Mouse (Mus musculus) hindlimb bud, embryonic 11.5 days (tissue): ENCODE data around the gene Nme4.
"Not testable (repeated sequence)": the region's sequence is repeated elsewhere in the genome, so short reads cannot be mapped to it uniquely, and the experiment has no call there.

Experiments
- DNase-seq: peaks from one replicate; pipeline ENCODE4 v3.0.0-alpha.2; 2012; ENCODE audit warnings: low read depth, low spot score; ENCODE audit errors: extremely low spot score

The Nme4 gene

DNA sequence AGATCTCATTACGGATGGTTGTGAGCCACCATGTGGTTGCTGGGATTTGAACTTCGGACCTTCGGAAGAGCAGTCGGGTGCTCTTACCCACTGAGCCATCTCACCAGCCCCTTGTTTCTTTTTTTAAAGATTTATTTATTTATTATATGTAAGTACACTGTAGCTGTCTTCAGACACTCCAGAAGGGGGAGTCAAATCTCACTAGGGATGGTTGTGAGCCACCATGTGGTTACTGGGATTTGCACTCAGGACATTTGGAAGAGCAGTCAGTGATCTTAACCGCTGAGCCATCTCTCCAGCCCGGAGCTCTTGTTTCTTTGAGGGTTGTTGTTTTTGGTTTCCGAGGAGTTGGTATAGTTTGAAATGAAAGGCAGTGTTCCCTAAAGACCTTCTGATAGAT, 19.1 kb upstream of the Nme4 start:
- not testable (repeated sequence) for DNase-seq

DNA sequence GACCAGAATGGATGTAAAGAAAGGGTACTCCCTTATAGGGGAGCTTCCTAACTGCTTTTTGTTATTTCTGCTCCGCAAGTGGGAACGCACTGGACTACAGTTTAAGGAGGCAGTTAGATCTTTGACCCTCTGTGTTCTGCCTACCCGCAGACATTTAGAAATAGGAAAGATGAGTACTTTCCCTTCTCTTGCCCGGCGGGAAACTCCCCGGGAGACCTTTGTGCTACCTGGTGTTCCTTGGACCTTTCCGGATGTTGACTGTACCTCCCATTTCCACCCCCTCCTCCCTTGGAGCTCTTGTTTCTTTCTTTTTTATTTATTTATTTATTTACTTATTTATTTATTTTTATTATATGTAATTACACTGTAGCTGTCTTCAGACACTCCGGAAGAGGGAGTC, 18.7 kb upstream of the Nme4 start:
- DNase-seq = no peak

- no peak for DNase-seq
Observed at GRCm38 (mm10) chr17:26113181-26113948, 18.0 kb upstream of the Nme4 start, which contains the start of gene Tmem8. Gene Tmem8 (plus strand): TSS chr17:26113299.

GRCm38 (mm10) chr17:26112751-26113150, 17.3 kb upstream of the Nme4 start:
- DNase-seq = no peak

GRCm38 (mm10) chr17:26111722-26112121, 16.3 kb upstream of the Nme4 start:
- DNase-seq = no peak

- DNase-seq = no peak
Observed at GRCm38 (mm10) chr17:26111024-26111423, 15.6 kb upstream of the Nme4 start.

DNA sequence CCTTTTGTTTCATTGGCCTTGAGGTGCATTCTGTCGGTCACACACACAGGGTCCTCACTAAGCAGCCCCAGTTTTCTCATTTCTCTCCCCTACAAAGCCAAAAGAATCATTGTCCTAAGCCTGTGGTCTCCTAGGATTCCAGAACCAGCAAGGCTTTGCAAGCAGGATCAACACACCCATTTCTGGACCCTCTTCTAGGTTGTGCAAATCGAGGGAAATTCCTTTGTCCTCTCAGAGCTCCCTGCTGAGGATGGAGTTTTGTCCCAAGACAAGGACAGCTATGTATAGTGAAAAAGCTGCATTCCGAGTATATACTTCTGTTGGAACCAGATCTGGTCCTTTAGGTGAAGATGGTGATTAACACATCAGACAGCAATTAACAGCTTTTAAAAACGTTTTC, 14.8 kb upstream of the Nme4 start:
- no peak for DNase-seq

- DNase-seq = no peak
Observed at GRCm38 (mm10) chr17:26105619-26106018, 10.2 kb upstream of the Nme4 start.

DNA sequence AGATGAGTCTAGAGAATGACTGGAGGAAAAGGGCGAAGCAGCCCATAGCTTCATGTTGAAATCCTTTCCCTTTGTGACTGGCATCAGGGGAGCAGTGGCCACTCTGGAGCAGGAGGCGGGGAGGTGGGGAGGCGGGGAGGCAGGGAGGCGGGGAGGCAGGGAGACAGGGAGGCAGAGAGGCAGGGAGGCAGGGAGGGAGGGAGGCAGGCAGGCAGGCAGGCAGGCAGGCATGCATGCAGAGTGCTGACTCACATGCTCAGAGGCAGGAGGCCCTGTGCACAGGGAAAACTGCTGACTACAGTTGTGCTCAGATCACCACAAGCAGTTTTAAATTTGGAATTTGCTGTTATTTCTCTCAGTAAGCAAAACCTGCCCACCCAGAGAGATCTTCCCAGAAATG, 6.1 kb upstream of the Nme4 start:
- DNase-seq = no peak

DNA sequence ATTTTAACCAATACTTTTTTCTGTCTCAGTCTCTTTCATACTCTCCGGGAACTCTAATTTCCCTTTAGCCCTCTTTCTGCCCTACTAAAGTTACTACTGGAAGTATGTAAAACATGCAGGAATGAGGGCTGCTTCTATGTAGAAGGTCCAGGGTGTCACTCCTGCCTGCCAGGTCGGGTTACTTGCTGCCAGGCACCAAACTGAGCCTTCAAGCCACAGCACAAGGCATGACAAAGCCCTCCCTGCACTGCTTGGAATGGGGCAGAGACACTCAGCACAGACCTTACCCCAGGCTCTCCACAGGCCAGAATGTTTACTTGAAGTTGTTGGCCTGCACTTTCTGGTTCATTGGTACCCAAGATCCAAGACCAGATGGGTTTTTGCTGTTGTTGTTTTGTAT, 4.8 kb upstream of the Nme4 start:
- DNase-seq = no peak

DNA sequence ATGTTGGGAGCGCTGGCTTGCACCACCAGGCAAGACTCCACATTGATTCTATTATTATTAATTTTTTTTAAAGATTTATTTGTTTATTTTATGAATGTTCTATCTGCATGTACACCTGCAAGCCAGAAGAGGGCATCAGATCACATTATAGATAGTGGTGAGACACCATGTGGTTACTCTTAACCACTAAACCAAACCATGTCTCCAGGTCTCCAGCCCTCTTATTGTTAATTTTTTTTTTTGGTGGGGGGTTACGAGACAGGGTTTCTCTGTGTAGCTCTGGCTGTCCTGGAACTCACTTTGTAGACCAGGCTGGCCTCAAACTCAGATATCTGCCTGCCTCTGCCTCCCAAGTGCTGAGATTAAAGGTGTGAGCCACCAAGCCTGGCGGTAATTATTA, 3.9 kb upstream of the Nme4 start:
- not testable (repeated sequence) for DNase-seq

DNA sequence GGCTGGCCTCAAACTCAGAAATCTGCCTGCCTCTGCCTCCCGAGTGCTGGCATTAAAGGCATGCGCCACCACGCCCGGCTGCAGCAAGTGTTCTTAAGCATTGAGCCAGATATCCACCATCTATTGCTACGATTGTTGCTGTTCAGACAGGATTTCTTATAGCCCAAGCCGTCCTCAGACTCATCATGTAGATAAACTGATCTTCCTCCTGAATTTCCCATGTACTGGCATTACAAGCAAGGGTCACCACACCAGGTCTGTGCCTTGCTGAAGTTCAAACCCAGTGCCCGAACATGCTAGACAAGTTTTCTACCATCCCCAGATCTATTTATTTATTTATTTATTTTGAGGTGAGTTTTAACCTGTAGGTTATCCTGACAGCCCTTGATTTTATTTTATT, 3.1 kb upstream of the Nme4 start:
- DNase-seq = no peak

GRCm38 (mm10) chr17:26094531-26095110, 781 bp downstream of the Nme4 start:
- no peak for DNase-seq

DNA sequence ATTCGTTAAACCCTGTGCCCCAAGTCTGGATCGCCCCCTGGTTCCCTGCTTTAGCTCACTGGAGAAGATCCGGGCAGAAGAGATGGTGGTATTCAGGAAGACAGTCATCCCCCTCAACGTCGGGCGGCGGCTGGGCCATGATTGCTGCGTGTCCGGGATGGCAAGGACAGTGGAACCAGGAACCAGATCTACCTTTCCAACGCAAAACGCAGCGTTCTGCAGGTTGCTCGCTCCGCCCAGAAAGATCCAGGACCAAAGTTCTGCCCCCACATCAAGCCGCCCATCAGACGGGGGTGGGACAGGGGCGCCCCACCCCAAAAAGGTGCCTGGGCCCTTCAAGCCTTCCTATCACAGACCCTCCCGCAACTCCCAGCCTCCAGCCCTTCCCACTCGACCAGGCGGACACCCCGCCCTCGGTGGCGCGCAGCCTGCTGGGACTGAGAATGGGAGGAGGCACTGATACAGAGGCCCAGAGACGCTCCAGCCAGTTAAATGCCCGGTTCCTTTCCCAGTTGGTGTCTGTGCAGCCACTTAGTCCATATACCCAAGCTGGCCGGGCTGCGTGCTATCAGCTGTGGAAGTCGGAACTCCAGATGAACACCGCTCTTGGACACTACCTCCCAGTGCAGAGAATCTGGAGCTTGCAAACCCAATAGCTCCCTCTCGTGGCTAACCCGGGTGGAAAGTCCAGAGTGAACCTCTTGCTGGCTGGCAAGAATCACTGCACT, 5.3 kb downstream of the Nme4 start, which contains the start of gene Decr2:
Gene Decr2, minus strand, starts transcription at position 433 of the 728 bp plus-strand sequence.
- DNase-seq = peak; percentile 88

- DNase-seq = no peak
Observed at GRCm38 (mm10) chr17:26087059-26087564, 8.3 kb downstream of the Nme4 start.

DNA sequence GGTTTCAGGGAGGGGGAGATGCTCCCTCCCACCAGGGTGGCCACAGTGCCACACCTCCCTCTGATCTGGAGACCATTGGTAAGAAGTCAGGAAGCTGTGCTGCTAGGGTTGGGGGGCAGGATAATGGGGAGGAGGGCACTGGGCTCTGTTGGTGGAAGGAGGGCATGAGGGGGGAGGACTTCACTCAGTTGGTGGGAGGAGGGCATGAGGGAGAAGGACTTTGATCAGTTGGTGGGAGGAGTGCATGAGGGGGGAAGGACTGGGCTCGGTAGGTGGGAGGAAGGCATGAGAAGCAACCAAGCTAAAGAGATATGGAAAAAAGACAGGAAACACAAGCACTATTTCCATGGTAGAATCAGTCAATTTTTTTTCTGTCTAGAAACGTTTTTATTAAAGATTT, 14.5 kb downstream of the Nme4 start:
- DNase-seq = no peak

GRCm38 (mm10) chr17:26078851-26079250, 16.6 kb downstream of the Nme4 start:
- no peak for DNase-seq

DNA sequence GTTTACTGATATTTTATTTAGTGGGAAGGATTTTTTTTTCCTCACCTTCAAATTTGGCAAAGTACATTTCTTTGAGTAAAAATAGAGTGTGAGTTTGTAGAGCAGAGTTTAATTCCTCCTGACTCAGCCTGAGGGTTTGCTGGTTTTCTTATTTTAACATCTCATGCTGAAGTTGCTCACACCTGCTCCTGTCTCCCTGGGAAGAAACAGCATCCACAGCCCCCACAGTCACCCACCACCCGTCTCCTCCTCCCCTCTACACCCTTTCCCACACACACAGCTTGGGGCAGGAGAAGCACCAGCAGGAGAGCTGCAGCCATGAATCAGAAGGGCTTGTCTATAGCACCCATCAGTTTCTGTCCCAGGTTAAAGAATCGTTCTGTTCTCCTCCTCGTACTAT, 20.2 kb downstream of the Nme4 start:
- no peak for DNase-seq

GRCm38 (mm10) chr17:26070136-26070535, 25.3 kb downstream of the Nme4 start:
- DNase-seq = no peak

DNA sequence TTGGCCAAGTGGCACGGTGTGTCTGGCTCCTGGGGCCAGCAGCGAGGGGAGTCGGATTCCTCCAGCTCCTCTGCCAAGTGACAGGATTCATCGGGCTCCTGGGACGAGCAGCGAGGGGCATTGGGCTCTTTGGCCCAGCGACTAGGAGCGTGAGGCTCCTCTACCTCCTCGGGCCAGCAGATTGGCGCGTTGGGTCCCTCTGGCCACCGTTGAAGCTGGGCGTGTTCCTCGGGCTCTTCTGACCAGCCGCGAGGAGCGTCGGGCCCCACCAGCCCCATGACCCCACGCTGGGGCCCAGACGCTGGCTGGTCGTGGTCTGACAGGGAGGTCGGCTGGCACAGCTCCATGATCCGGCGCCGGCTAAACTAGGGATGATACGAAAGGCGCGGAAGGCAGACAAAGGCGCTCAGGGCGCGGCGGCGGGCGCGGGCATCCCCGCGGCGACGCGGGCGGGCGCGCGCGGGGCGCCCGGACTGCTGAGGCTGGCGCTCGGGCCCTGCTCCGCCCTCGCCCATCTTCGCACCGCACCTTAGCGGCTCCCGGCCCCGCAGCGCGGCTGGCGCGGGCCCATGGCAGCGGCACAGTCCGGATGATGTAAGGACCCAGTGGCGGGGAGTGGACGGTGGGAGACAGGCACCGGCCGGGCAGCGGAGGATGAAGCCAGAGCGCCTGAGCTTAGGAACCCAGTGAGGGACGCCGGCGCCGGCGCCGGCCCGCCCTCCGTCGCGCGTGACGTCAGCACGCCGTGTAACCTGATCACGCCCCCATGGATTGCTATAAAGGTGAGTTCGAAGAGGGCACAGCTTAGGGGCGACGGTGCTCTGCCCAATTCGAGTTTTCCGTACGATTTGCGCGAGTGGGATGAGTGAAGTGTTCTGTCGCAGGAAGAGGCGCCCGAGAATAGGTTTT, 26.3 kb downstream of the Nme4 start, which contains the start of gene Rab11fip3:
Gene Rab11fip3, minus strand, starts transcription at position 725 of the 909 bp plus-strand sequence.
- DNase-seq = peak; percentile 84
